In genomic region chr9:102494454-102494853, GRCm38 (mm10) we compare ENCODE assay signal across 25 mouse cellular contexts. TPM values are rescaled to one million over a fixed set of nuclear protein-coding genes. Genes with fewer than 3 reads are reported as not detected.
DNase-seq lines count a peak whose midpoint lies in the region; ATAC-seq and TF ChIP-seq lines count a peak whose summit lies in the region.
"Had no signal": no experiment of that assay in that cellular context is flagged by ENCODE, and none has a peak within 500 bp of the region (broad histone marks: within the 10 kb centered on the region; RNA-seq: fewer than 3 reads in every experiment).

No protein-coding gene starts in this region.

- H3K27me3 ChIP-seq in G1E (ENCODE audit: insufficient read depth, low read length) = no peaks in the 10 kb centered on the region
- H3K27me3 ChIP-seq: hindbrain, embryonic 15.5 days; neural tube, embryonic 12.5 days had no signal

- H3K36me3 ChIP-seq in G1E (replicated peaks) = no peaks in the 10 kb centered on the region
- H3K36me3 ChIP-seq: forebrain, embryonic 10.5 days; heart, embryonic 15.5 days; hindbrain, embryonic 15.5 days; liver, embryonic 12.5 days; neural tube, embryonic 12.5 days had no signal

- H3K4me3 ChIP-seq in G1E (ENCODE audit: low read depth, low read length) = peak overlapping the region; percentile 3; the same call in 1 of the 2 replicates
- H3K4me3 ChIP-seq: forebrain, embryonic 10.5 days; heart, embryonic 15.5 days; hindbrain, embryonic 15.5 days; liver, embryonic 12.5 days; neural tube, embryonic 12.5 days had no signal

- H3K4me1 ChIP-seq in G1E (ENCODE audit: insufficient read depth, low read depth, low read length) = no peaks in the 10 kb centered on the region
- H3K4me1 ChIP-seq: hindbrain, embryonic 15.5 days; liver, embryonic 12.5 days had no signal

- peak; percentile 79 for DNase-seq in heart, adult 11 months
- no peak for DNase-seq in heart, adult 9 months (ENCODE audit: low spot score in 2 of 2)
- no peak for DNase-seq in G1E (ENCODE audit: low spot score)
- DNase-seq in gastrocnemius, adult 8-10 months (ENCODE audit: low spot score in 2 of 2) = peak; percentile 56 to 68
- no peak for DNase-seq in embryo, embryonic 10.5 days (ENCODE audit: low spot score)
- no peak for DNase-seq in right cerebral cortex, adult 18-20 months
- DNase-seq: adrenal gland, adult 8-10 months; B cell, adult 2 months; cerebellum, adult 18-20 months; heart, postnatal 36 days; kidney, adult 2 months; lung, adult 18-20 months; lung, postnatal 14 days; right cerebral cortex, postnatal 25 days had no signal

- peaks cover 86% of the 10 kb centered on the region for H3K9me3 ChIP-seq in G1E (replicated peaks)
- H3K9me3 ChIP-seq: forebrain, embryonic 10.5 days; heart, embryonic 15.5 days; hindbrain, embryonic 15.5 days; liver, embryonic 12.5 days; neural tube, embryonic 12.5 days had no signal

- TF ChIP-seq CTCF in G1E (IDR thresholded peaks at IDR 0.05; ENCODE audit: low read depth, low read length) = no peak

- no peak for ATAC-seq in G1E (ENCODE audit: extremely low read depth, insufficient number of reproducible peaks, low FRiP score, poor library complexity, severe bottlenecking)
- 0 out of 2 replicates have a peak, but pooled peaks have one; percentile 41 for ATAC-seq in megakaryocyte-erythroid progenitor cell, adult 5-6 weeks (replicated peaks; ENCODE audit: low FRiP score, low TSS enrichment, poor library complexity, severe bottlenecking)
- ATAC-seq: activated CD4-positive, CD25-positive, alpha-beta regulatory T cell, adult 4 months; forebrain, embryonic 16.5 days; liver, embryonic 12.5 days had no signal

RNA-seq across cellular contexts. Expression of gene Ky, which starts 11.1 kb away (rescaled TPM):
- total RNA-seq in G1E (2014; fragmentation: Nextera tagmentation) = not detected in 2 replicates
- 0.05 TPM in 1 of 2 replicates, not detected in the other for total RNA-seq in G1E (2017)
- not detected in 2 replicates for polyA plus RNA-seq in G1E (2012)
- total RNA-seq in gastrocnemius, adult 8-10 months (2022) = 100 to 1,000 TPM in 3 of 4 experiments, 10 to 100 TPM in 1; 68.4 to 165 (median 129) TPM
- total RNA-seq in megakaryocyte-erythroid progenitor cell, adult 5-6 weeks (2014; fragmentation: Nextera tagmentation) = not detected in 2 replicates
- total RNA-seq in megakaryocyte-erythroid progenitor cell, adult 5-6 weeks (2017) = not detected in 2 replicates
- total RNA-seq: CH12.LX; megakaryocyte progenitor cell, adult 5-6 weeks; MEL had no signal
- polyA plus RNA-seq: liver, embryonic 12.5 days had no signal

Comparison
In these comparisons a context has a peak if more than half of its experiments do, and no peak if none do; other contexts are left out.
1. DNase-seq: peak in heart, adult 11 months (single experiment) and gastrocnemius, adult 8-10 months (2 of 2); none in heart, adult 9 months (0 of 2), G1E (single experiment), embryo, embryonic 10.5 days (single experiment) and right cerebral cortex, adult 18-20 months (single experiment).
2. RNA of gene Ky, which starts 11.1 kb away (total RNA-seq): 68.4 to 165 TPM in gastrocnemius, adult 8-10 months; 0.05 TPM in G1E and not detected in megakaryocyte-erythroid progenitor cell, adult 5-6 weeks; every median in the first group is over 10 times any median in the second.